Mouse (Mus musculus): Measurements from ENCODE around the gene Phf21a.

DNA sequence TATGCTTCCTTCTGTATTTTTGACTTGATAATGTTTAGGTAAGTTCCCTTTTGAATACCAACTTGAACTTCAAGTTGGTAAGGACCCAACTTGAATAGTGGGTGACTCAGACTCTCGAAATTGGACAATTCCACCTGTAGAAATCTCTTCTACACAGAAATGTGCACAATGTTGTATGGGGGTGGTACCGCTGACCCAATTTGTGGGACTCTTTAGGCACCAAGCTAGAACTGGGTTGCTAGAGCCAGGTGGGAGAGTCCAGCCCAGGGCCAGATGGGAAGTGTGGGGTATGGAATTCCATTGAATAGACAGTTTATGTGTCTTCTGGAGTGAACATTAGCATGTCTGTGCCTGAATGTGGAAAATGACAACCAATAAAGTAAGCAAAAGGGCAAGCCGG is 302.6 kb downstream of the Phf21a start:
- no peak for TF ChIP-seq CTCF (conservative IDR thresholded peaks at IDR 0.05; ENCODE audit: low read length)
- no peak for TF ChIP-seq POU5F1 (IDR thresholded peaks at IDR 0.05; ENCODE audit: borderline replicate concordance, low read length)
- TF ChIP-seq NANOG (IDR thresholded peaks at IDR 0.05; ENCODE audit: borderline replicate concordance, low read length), result no peak

Measured in E14TG2a.4 (cell line).